Mouse (Mus musculus): ENCODE results near the gene Mobp. TPM values are rescaled to one million over a fixed set of nuclear protein-coding genes. Genes with fewer than 3 reads are reported as not detected.

The Mobp gene
- polyA plus RNA-seq, 1 experiment = 0.85 TPM

DNA sequence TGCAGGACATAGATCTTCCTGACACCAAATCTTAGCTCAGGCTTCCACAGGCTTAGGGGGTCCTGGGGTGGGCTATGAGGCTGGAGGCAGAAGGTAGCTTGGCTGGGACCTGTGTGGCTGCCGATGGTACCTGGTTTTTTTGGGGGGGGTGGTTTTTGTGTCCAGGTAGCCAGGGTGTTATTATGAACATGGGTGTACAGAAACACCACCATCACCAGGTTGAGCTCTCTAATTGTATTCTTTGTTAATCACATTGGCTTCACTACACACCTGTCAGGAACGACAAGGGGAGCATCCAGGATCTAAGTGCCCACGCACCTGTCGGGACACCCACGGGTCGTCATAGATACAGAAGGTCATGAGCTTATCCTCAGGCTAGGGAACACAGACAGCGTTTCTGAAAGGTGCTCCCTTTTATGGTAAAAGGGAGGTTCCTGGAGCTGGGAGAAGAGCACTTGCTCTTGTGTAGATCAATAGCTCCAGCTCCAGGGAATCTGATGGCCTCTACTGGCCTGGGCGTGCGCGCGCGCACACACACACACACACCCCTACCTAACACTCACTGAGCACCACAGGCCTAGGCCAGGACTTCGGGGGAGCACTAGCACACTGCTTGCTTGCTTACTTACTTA, 14.9 kb upstream of the Mobp start:
- no peak for DNase-seq (ENCODE audit: low spot score)

- DNase-seq (ENCODE audit: low spot score) = no peak
Measured at GRCm38 (mm10) chr9:120135454-120135853, 14.1 kb upstream of the Mobp start.

DNA sequence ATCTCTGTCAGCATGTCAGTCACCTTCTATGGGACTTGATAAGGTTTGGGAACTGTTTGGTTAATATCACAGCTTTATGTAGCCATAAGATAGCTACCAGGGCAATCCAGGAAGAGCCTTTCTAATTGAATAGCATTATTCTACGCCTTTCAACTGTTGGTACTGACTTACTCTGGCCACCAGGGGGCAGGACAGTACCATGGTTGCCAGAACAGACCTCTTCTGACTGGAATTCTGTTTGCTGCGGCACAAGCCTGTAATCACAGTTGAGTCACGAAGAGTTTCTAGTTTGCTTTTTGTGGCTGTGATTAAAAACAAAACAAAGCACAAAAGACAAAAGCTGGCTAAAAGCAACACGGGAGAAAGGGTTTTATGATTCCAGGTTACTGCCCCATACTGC, 8.9 kb upstream of the Mobp start:
- peak; percentile 64 for DNase-seq (ENCODE audit: low spot score)

GRCm38 (mm10) chr9:120144474-120144873, 5.0 kb upstream of the Mobp start:
- no peak for DNase-seq (ENCODE audit: low spot score)

DNA sequence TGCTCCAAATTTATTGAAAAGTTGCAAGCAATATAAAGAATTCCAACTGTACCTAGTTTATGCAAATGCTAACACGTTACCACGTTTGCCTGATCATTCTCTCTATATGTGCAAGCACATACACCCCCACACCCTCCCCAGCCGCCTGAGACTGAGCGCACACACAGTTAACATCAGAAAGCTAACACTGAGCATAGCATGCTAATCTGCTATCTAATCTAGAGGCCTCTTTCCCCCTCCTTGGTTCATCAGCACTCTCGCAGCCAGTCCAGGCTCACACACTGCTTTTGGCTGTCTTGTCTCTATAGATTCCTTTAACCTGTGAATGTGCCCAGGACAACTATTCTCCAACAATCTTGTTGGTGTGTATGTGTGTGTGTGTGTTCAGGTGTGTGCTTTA, 1.6 kb downstream of the Mobp start:
- no peak for DNase-seq (ENCODE audit: low spot score)

- no peak for DNase-seq (ENCODE audit: low spot score)
Measured at GRCm38 (mm10) chr9:120151906-120152399, 2.4 kb downstream of the Mobp start.

DNA sequence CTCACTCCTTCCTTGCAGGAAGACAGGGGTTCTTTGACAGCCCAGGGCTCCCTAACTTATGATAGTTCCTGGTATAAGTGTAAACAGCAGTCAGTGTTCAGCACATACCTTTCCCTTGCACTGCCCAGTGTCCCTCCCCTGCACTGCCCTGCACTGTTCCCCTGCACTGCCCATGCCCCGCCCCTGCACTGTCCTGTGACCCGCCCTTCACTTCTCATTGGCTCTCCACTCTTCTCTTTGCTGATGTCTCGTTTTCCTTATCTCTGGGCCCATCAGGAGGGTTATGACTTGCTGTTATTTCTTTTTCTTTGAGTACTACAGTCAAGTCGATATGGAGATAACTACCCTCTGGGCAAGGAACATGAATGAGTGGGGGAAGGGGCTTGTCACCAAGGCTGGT, 8.5 kb downstream of the Mobp start:
- DNase-seq (ENCODE audit: low spot score) = no peak

GRCm38 (mm10) chr9:120163862-120164261, 14.4 kb downstream of the Mobp start:
- no peak for DNase-seq (ENCODE audit: low spot score)

GRCm38 (mm10) chr9:120167826-120168225, 18.3 kb downstream of the Mobp start:
- DNase-seq (ENCODE audit: low spot score) = no peak

- DNase-seq (ENCODE audit: low spot score) = peak; percentile 44
Measured at GRCm38 (mm10) chr9:120171295-120171694, 21.8 kb downstream of the Mobp start.

- DNase-seq (ENCODE audit: low spot score) = no peak
Measured at GRCm38 (mm10) chr9:120174436-120175137, 25.1 kb downstream of the Mobp start.

GRCm38 (mm10) chr9:120178813-120179212, 29.3 kb downstream of the Mobp start:
- no peak for DNase-seq (ENCODE audit: low spot score)

DNA sequence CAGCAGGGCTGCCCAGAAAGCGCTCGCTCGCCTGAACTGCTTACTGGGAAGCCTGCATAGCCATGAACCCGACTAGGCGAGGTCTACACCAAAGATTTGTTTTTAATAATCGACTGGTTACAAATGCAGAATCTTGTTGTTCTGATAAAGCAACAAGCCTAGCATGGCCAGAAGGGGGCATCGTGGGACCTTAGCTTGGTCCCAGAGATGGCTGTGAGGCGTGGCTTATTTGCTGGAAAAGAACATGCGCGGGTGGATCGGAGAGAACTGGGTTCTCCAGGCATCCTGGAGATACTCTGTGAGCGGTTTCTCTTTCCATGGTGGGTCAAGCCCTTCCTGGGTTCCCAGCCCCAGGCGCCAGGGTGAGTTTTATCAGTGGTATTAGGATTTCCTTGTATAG, 35.0 kb downstream of the Mobp start:
- no peak for DNase-seq (ENCODE audit: low spot score)

DNA sequence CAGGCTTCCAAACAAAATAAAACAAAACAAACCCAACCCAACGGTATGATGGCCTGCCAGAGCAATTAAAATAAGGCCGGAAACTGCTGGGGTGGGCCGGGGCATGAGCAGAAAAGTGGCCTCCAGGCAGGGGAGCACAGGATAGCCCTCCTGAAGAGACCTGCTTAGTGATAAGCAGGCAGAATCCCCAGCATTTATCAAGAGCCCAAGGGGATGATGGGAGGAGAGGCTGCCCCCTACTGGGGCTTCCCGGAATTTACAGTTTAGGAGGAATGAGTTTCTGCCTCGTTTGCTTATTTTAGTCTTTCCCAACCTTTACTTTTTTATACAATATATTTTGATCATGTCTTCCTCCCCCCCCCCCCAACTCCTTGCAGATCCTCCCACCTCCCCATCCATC, 37.3 kb downstream of the Mobp start:
- no peak for DNase-seq (ENCODE audit: low spot score)

DNA sequence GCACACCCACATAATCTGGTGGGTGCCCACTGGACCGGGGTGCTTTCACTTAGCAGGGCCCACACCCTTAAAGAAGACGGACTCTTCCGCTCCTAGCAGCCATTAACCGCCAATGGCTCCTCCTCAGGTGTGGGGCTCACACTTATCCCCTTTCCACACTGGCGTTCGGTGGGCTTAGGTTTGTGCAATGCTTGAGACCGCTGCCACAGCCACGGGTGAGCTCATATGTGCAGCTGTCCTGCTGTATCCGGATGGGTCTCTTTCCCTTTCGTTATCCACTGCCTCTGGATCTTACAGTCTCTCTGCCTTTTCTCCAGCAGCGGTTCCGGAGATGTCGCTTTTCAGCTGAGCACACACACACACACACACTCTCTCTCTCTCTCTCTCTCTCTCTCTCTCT, 41.4 kb downstream of the Mobp start:
- DNase-seq (ENCODE audit: low spot score) = no peak

DNA sequence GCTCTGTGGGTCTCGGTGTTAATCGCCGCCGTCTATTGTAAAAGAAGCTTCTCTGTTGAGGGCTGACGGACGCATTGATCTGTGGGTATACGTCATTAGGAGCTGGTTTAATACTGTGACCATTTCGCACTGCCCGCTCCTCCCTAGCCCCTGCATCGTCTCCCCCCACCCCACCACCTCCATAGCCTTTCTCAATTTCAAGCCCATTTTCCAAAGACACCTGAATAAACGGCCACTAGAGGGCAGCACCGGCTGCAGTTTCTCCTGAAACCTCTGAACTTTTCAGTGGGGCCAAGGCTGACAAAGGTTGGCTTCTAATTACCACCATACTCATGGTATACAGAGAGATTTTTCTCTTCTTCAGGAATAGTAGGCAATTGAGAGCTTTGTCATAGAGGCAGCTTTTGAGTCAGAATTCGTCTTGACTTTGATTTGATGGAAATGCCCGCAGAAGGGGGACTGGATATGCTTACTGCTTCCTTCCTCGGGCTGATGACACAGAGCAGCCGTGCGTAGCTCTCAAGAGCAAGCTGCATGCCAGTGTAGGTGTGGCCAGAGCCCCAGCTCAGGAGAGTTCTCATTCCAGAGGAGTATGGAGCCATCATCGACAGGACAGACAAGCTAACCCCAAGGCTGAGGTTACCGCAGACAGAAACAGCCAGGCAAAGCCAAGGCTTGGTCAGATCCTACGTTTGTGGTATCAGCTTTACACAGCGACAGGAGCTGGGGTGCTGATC, 42.0 kb downstream of the Mobp start:
- DNase-seq (ENCODE audit: low spot score) = peak; percentile 48

GRCm38 (mm10) chr9:120192742-120193141, 43.2 kb downstream of the Mobp start:
- no peak for DNase-seq (ENCODE audit: low spot score)

DNA sequence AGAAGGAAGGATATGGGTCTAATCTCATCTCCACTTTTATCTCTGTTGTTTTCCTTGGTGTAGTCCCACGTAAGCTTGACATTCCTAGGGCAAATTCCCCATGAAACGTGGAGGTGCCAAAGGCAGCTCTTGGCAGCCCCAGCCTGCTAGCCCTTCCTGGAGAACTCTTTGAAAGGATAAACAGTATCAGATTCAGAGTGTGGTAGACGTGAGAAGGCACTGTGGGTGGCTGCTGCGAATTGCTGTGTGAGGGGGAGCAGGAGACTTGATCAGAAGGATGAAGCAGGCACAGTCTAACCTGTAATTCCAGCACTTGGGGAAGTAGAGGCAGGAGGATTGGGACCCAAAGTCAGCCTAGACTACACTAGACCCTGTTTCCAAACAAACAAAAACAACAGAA, 51.4 kb downstream of the Mobp start:
- DNase-seq (ENCODE audit: low spot score) = no peak

- no peak for DNase-seq (ENCODE audit: low spot score)
Measured at GRCm38 (mm10) chr9:120201743-120202142, 52.2 kb downstream of the Mobp start.

- DNase-seq (ENCODE audit: low spot score) = no peak
Measured at GRCm38 (mm10) chr9:120202683-120203082, 53.2 kb downstream of the Mobp start.

GRCm38 (mm10) chr9:120203936-120204335, 54.4 kb downstream of the Mobp start:
- DNase-seq (ENCODE audit: low spot score) = no peak

DNA sequence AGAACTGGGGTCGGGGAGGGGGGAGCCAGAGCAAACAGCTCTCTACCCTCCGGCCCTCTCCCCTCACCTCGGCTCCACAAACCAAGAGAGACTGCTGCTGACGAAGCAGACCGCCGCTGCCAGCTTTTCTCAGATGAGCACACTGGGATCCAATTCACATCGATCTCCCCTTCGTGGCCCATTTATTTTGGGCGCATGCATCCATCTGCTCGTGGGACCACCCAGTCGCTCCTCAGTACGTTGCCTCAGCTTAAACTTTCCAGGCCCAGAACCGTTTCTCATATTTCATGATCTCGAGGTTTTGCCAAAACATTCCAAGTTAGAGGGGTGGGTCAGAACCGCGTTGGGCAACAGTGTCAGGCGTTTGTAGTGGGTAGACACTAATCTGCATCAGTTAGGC, 57.4 kb downstream of the Mobp start:
- DNase-seq (ENCODE audit: low spot score) = no peak

DNA sequence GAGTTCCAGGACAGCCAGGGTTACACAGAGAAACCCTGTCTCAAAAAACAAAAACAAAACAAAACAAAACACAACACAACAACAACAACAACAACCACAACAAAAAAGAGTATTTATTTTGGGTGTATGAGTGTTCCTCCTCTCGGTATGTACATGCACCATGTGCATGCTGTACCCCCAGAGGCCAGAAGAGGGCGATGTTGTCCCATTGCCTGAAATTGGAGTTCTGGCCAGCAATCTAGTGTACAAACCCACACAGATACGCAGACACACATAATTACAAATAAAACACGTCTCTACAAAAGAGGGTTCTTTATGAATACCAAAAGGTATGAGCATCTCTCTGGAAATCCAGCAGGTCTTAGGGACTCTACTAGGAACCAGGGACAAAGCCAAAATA, 60.6 kb downstream of the Mobp start:
- DNase-seq (ENCODE audit: low spot score) = no peak
